Mouse (Mus musculus) lung, postnatal 10 days (tissue): ENCODE results near the gene Gm37240.
"Not testable (repeated sequence)": the region's sequence is repeated elsewhere in the genome, so short reads cannot be mapped to it uniquely, and the experiment has no call there.

Experiments
- DNase-seq: peaks from one replicate; pipeline ENCODE4 v3.0.0; 2021

Gene Gm37240

GRCm38 (mm10) chr3:84652643-84653556 lies 1234.4 kb downstream of the Gm37240 start:
- DNase-seq: no peak

GRCm38 (mm10) chr3:84649578-84650327 lies 1237.6 kb downstream of the Gm37240 start:
- DNase-seq: no peak

- not testable (repeated sequence) for DNase-seq
These were observed 1239.2 kb downstream of the Gm37240 start for GRCm38 (mm10) chr3:84648069-84648468.

- DNase-seq: peak; percentile 42
These were observed 1239.7 kb downstream of the Gm37240 start for GRCm38 (mm10) chr3:84647616-84648015.

GRCm38 (mm10) chr3:84646331-84646845 lies 1240.9 kb downstream of the Gm37240 start:
- no peak for DNase-seq

- DNase-seq: no peak
These were observed 1241.4 kb downstream of the Gm37240 start for GRCm38 (mm10) chr3:84646007-84646290.

GRCm38 (mm10) chr3:84645156-84646006 lies 1241.9 kb downstream of the Gm37240 start:
- no peak for DNase-seq

- no peak for DNase-seq
These were observed 1244.4 kb downstream of the Gm37240 start for GRCm38 (mm10) chr3:84642942-84643341.

- no peak for DNase-seq
These were observed 1245.9 kb downstream of the Gm37240 start for GRCm38 (mm10) chr3:84641391-84641790.

- DNase-seq: no peak
These were observed 1246.8 kb downstream of the Gm37240 start for GRCm38 (mm10) chr3:84640536-84640935.

GRCm38 (mm10) chr3:84639767-84640500 lies 1247.4 kb downstream of the Gm37240 start:
- peak; percentile 56 for DNase-seq

- no peak for DNase-seq
These were observed 1248.5 kb downstream of the Gm37240 start for GRCm38 (mm10) chr3:84638858-84639257.

GRCm38 (mm10) chr3:84637890-84638578 lies 1249.3 kb downstream of the Gm37240 start:
- no peak for DNase-seq

- no peak for DNase-seq
These were observed 1250.2 kb downstream of the Gm37240 start for GRCm38 (mm10) chr3:84637095-84637494.

- DNase-seq: no peak
These were observed 1255.7 kb downstream of the Gm37240 start for GRCm38 (mm10) chr3:84631586-84631985.

GRCm38 (mm10) chr3:84622026-84622425 lies 1265.3 kb downstream of the Gm37240 start:
- peak; percentile 23 for DNase-seq

- no peak for DNase-seq
These were observed 1267.6 kb downstream of the Gm37240 start for GRCm38 (mm10) chr3:84619725-84620124.

GRCm38 (mm10) chr3:84619056-84619455 lies 1268.3 kb downstream of the Gm37240 start:
- DNase-seq: no peak

GRCm38 (mm10) chr3:84618627-84619026 lies 1268.7 kb downstream of the Gm37240 start:
- DNase-seq: no peak

- DNase-seq: no peak
These were observed 1271.5 kb downstream of the Gm37240 start for GRCm38 (mm10) chr3:84615856-84616225.

- DNase-seq: peak; percentile 50
These were observed 1272.1 kb downstream of the Gm37240 start for GRCm38 (mm10) chr3:84615050-84615855.
